Mouse (Mus musculus): ENCODE measurements around the gene Il1f9. TPM values are rescaled to one million over a fixed set of nuclear protein-coding genes. Genes with fewer than 3 reads are reported as not detected.
"Not testable (repeated sequence)": the region's sequence is repeated elsewhere in the genome, so short reads cannot be mapped to it uniquely, and the experiment has no call there.

Gene Il1f9
- not detected for total RNA-seq (2021)
- long read RNA-seq, experiment 1 = 0 reads
- long read RNA-seq, experiment 2 = 0 reads

- DNase-seq (ENCODE audit: low spot score in 2 of 2) = no peak
These were observed at the start of gene Il1f9 for GRCm38 (mm10) chr2:24186176-24186575. Gene Il1f9 (plus strand): TSS chr2:24186476.

- DNase-seq (ENCODE audit: low spot score in 2 of 2) = no peak
These were observed 33.4 kb upstream of the Il1f9 start, which contains the start of gene Il1f8 for GRCm38 (mm10) chr2:24152861-24153260. Gene Il1f8 (plus strand): TSS chr2:24153161.

GRCm38 (mm10) chr2:24181683-24182331 lies 4.5 kb upstream of the Il1f9 start:
- peak; percentile 36 to 48 for DNase-seq (ENCODE audit: low spot score in 2 of 2)

- not testable (repeated sequence) for DNase-seq (ENCODE audit: low spot score in 2 of 2)
These were observed 3.7 kb upstream of the Il1f9 start for GRCm38 (mm10) chr2:24182423-24183147.

GRCm38 (mm10) chr2:24184092-24184491 lies 2.2 kb upstream of the Il1f9 start:
- not testable (repeated sequence) for DNase-seq (ENCODE audit: low spot score in 2 of 2)

GRCm38 (mm10) chr2:24187585-24187984 lies 1.3 kb downstream of the Il1f9 start:
- no peak for DNase-seq (ENCODE audit: low spot score in 2 of 2)

- no peak for DNase-seq (ENCODE audit: low spot score in 2 of 2)
These were observed 1.9 kb downstream of the Il1f9 start for GRCm38 (mm10) chr2:24188189-24188588.

GRCm38 (mm10) chr2:24215118-24215517 lies 28.8 kb downstream of the Il1f9 start, which contains the start of gene Il1f6:
Gene Il1f6 (plus strand): TSS chr2:24215418.
- no peak for DNase-seq (ENCODE audit: low spot score in 2 of 2)

- no peak for DNase-seq (ENCODE audit: low spot score in 2 of 2)
These were observed 40.9 kb downstream of the Il1f9 start for GRCm38 (mm10) chr2:24227191-24227590.

Other genes with a start within 250 kb of the Il1f9 start
- 10 to 100 TPM; 23.1 to 23.5 TPM for gene Hnmt, start 137.1 kb upstream of the Il1f9 start, total RNA-seq (2021)
- not detected for gene Tbpl2, start 89.9 kb upstream of the Il1f9 start, total RNA-seq (2021)
- gene Il1f8, start 33.3 kb upstream of the Il1f9 start, total RNA-seq (2021) = not detected
- gene Il1f6, start 28.9 kb downstream of the Il1f9 start, total RNA-seq (2021) = not detected
- gene Il1f5, start 90.5 kb downstream of the Il1f9 start, total RNA-seq (2021) = not detected
- not detected for gene Il1f10, start 104.7 kb downstream of the Il1f9 start, total RNA-seq (2021)
- gene Il1rn, start 150.4 kb downstream of the Il1f9 start, total RNA-seq (2021) = not detected
- 1 to 10 TPM in 1 of 2 experiments, under 1 TPM in 1; 0.56 to 1.0 TPM for gene Psd4, start 181.1 kb downstream of the Il1f9 start, total RNA-seq (2021)